Mouse (Mus musculus): ENCODE measurements around the gene Dennd1a.

- TF ChIP-seq POLR2A (IDR thresholded peaks at IDR 0.05; ENCODE audit: low read depth, low read length), result no peak
- no peak for TF ChIP-seq CTCF (IDR thresholded peaks at IDR 0.05; ENCODE audit: extremely low read depth, insufficient read depth, insufficient read length, insufficient replicate concordance)
Measured at GRCm38 (mm10) chr2:38129961-38130802, 157.0 kb downstream of the Dennd1a start.

All from spleen, adult 2 months (tissue).